In the genomic region with DNA sequence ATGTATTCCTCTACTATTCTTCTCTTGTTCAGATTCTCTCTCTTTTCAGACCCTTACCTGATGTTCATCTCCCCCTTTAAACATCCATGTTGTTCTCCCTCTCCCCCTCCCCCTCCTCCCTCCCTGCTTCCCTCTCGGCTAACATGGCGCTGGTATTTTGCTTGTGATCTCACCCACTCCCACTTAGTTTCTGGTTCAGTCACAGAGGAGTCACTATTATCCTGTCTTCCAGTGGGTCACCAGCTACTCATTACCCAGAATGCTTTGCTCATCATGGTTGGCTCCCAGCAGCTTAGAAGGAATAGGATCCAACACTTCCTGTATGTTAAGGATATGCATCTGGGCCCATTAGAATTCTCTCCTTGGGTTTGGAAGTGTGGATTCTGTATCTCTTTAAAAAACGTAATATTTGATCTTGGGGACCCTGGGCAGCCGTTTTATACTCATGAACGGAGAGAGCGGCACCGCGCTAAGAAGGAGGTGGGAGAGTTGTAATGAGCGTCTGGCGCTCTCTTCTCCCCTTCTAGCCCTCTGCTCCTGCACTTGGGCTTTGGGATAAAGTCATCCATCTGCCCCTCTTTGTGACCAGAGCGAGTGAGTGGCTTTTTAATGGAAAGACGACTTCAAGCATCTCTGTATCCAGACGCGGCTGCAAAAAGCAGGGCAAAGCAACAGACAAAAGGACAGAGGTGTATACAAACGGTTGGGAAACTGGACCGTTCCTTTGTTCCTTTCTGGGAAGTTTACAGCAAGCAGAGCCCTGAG, we compare ENCODE assay signal across 13 mouse cellular contexts. TPM values are rescaled to one million over a fixed set of nuclear protein-coding genes. Genes with fewer than 3 reads are reported as not detected.
"Had no signal": no experiment of that assay in that cellular context is flagged by ENCODE, and none has a peak within 500 bp of the region (broad histone marks: within the 10 kb centered on the region; RNA-seq: fewer than 3 reads in every experiment).

No protein-coding gene starts in this region.

- H3K36me3 ChIP-seq: kidney, embryonic 15.5 days; limb, embryonic 12.5 days; lung, embryonic 15.5 days; midbrain, embryonic 12.5 days had no signal

- H3K27me3 ChIP-seq: kidney, embryonic 15.5 days; limb, embryonic 12.5 days; lung, embryonic 15.5 days; midbrain, embryonic 12.5 days had no signal

- H3K27ac ChIP-seq: kidney, embryonic 15.5 days; limb, embryonic 12.5 days; lung, embryonic 15.5 days; macrophage; midbrain, embryonic 12.5 days had no signal

- H3K4me3 ChIP-seq: kidney, embryonic 15.5 days; limb, embryonic 12.5 days; lung, embryonic 15.5 days; megakaryocyte, embryonic 14.5 days; midbrain, embryonic 12.5 days had no signal

- DNase-seq: kidney, adult 2 months; kidney, postnatal 14 days; layer of hippocampus, postnatal 36 days; lung, postnatal 14 days; right cerebral cortex, postnatal 14 days; thymus, adult 2 months; thymus, postnatal 25 days had no signal

- H3K4me1 ChIP-seq: kidney, embryonic 15.5 days; lung, embryonic 15.5 days; midbrain, embryonic 12.5 days had no signal

- H3K9ac ChIP-seq: kidney, embryonic 15.5 days; limb, embryonic 12.5 days; lung, embryonic 15.5 days; midbrain, embryonic 12.5 days had no signal

- H3K9me3 ChIP-seq: lung, embryonic 15.5 days had no signal

- H3K4me2 ChIP-seq: kidney, embryonic 15.5 days; limb, embryonic 12.5 days; lung, embryonic 15.5 days; midbrain, embryonic 12.5 days had no signal

RNA-seq across cellular contexts. Expression of a gene that starts 16.0 kb away (rescaled TPM):
- polyA plus RNA-seq: macrophage had no signal
